Mouse (Mus musculus) right cerebral cortex, postnatal 25 days (tissue): ENCODE data around the gene Lin54.

Source experiments
- DNase-seq: peaks from one replicate; pipeline ENCODE4 v3.0.0; 2022

The Lin54 gene

DNA sequence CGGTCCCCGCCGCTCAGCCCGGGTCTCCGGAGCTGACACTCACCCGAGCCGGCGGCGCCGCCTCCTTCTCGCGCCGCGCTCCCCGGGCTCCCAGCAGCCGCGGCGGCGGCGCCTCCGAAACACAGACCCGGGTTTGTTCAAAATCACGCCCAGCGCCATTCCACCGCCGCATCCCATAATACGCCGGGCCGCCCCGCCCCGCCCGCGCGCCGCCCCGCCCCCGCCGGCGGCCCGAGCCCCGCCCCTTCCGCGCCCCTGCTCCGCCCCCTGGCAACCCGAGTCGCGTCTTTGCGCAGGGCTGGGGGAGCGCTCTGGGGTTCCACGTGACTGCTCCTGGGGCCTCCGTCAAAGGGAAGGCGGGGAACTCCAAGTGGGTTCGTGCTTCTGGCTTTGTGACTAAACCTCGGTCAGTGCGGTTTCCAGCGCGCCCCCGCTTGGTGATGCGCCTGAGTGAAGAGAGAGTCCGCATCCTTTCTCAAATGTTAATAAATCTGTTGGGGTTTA is at the start of gene Lin54:
Gene Lin54, minus strand, starts transcription at position 182 of the 504 bp plus-strand sequence.
- peak; percentile 87 for DNase-seq

GRCm38 (mm10) chr5:100550151-100550550 is 49.7 kb upstream of the Lin54 start:
- DNase-seq, result no peak

DNA sequence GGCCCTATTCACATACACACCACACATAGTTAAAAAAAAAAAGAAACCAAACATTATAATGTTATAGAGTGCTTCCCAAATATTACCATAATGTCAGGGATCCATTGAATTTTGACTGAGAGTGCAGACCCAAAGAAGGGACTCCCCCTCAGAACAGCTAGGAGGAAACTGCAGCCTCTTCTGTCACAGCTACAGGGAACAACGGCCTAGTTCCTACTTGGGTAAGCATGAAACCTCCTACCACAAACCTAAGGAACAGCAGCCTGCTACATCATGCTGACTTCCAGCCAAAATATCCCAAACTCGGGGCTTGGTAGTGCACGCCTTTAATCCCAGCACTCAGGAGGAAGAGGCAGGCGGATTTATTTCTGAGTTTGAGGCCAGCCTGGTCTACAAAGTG is 48.9 kb upstream of the Lin54 start:
- DNase-seq, result no peak

DNA sequence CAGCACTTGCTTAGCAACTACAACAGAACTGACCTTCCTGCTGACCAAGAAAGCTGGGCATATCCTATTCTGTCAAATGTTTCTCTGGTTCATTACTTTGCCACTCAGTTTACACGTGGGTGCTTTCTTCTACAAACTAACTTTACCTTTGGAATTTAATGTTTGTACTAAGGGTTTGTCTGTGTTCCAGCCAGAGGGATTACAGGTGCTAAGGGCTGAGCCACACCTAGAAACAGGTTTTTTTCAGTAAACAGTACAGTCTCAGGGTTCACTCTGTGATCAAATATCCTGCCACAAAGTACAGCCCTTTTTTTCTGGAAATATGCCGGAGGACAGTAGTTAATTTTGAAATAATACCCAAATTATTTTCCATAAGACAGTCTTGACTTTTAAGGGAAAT is 47.8 kb upstream of the Lin54 start:
- DNase-seq, result no peak

GRCm38 (mm10) chr5:100546294-100547080 is 46.0 kb upstream of the Lin54 start:
- DNase-seq, result no peak

GRCm38 (mm10) chr5:100536638-100537037 is 36.2 kb upstream of the Lin54 start:
- DNase-seq, result no peak

GRCm38 (mm10) chr5:100535826-100536225 is 35.4 kb upstream of the Lin54 start:
- DNase-seq, result no peak

DNA sequence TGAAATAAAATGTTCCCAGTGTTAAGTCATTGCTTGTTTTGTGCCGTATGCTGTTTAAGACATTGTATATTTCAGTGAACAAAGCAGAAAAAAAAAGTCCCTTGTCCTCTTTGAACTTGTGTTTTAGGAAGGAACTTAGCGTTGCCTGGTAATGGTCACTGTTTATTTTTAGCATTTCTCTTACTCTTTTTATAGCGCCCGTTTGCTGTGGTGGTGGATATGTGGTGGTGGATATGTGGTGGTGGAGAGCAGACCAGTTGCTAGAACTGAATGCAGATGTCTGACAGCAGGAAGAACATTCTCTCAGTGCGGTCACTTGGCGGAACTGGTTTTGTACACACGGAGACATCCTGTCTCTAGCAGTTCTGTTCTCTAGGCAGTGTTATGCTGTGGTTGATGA is 25.7 kb upstream of the Lin54 start:
- DNase-seq, result no peak

- DNase-seq, result no peak
These were observed 25.2 kb upstream of the Lin54 start for GRCm38 (mm10) chr5:100525620-100526019.

DNA sequence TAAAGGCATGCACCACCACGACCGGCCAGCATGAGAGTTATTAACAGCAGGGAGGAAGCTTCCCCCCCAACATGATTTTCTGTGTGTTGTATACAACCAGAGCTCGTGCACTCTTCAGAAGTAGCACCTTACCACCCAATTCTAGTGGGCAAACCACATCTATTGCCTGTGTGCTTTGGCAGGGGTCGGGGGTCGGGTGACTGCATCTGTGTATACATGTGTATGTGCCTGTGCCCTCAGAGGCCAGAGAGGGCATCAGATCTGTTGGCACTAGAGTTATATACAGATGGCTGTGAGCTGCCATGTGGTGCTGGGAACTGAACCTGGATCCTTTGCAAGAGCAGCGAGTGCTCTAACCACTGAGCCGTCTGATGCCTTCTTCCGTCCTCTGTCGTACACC is 24.5 kb upstream of the Lin54 start:
- no peak for DNase-seq

- DNase-seq, result no peak
These were observed 22.9 kb upstream of the Lin54 start for GRCm38 (mm10) chr5:100523331-100523730.

DNA sequence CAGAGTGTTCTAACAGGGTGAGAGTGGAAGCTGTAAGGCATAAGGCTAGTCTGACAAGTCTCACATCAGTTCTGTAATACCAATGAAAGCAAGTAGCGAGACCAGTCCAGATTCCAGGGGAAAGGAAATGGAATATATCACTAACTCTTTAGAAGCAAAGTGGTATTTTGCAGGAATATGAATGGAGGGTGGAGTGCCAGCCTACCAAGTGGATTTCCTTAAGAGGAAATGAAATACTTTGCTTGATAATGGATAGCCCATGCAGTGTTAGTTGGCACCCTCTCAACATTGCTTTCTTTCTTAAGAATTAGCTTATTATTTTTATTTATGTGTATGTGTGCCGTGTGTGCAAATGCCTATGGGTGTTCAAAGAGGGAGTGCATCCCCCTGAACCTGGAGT is 19.8 kb upstream of the Lin54 start:
- no peak for DNase-seq

- DNase-seq, result no peak
These were observed 18.6 kb upstream of the Lin54 start for GRCm38 (mm10) chr5:100519027-100519411.

GRCm38 (mm10) chr5:100518049-100519026 is 17.9 kb upstream of the Lin54 start, which contains the start of gene Cops4:
Gene Cops4 (plus strand): TSS chr5:100518309.
- peak; percentile 96 for DNase-seq

DNA sequence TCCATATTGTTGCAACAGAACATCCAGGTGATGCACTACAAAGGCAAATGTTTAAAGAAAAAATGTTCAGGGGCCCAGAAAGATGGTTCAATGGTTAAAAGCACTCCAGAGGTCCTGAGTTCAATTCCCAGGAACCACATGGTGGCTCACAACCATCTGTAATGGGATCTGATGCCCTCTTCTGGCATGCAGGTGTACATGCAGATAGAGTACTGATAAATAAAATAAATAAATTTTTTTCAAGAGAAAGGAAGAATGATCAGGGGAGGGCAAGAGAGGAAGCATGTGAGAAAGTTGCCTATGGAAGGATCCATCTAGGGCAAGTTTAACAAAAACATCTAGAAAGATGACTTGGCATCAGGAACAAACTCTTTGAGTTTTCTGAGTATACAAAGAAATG is 12.1 kb upstream of the Lin54 start:
- no peak for DNase-seq

- no peak for DNase-seq
These were observed 8.8 kb upstream of the Lin54 start for GRCm38 (mm10) chr5:100509247-100509646.

- no peak for DNase-seq
These were observed 828 bp upstream of the Lin54 start for GRCm38 (mm10) chr5:100501267-100501666.

- DNase-seq, result peak; percentile 49
These were observed 571 bp downstream of the Lin54 start for GRCm38 (mm10) chr5:100499831-100500304.

GRCm38 (mm10) chr5:100499243-100499642 is 1.2 kb downstream of the Lin54 start:
- no peak for DNase-seq

GRCm38 (mm10) chr5:100498436-100499180 is 1.8 kb downstream of the Lin54 start:
- DNase-seq, result peak; percentile 72

- no peak for DNase-seq
These were observed 8.7 kb downstream of the Lin54 start for GRCm38 (mm10) chr5:100491704-100492103.

GRCm38 (mm10) chr5:100489340-100489739 is 11.1 kb downstream of the Lin54 start:
- DNase-seq, result no peak

DNA sequence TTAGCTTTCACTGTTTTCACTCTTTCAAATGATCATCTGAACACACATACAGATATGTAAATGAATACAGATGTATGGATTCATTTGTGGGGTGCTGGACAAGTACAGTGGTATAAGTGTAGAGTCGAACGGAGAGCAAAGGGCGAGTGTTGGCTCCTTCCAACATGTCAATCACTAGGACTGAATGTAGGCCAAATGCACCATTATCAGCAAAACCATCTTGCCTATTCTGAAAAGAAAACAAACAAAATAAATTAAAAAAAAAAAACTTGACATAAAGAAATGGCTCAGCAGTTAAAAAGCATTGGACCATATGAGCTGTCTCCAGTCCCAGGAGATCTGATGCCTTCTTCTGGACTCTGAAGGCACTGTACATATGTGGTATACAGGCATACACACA is 12.2 kb downstream of the Lin54 start:
- no peak for DNase-seq
